Mouse (Mus musculus): Measurements from ENCODE around the gene Specc1l.

DNA sequence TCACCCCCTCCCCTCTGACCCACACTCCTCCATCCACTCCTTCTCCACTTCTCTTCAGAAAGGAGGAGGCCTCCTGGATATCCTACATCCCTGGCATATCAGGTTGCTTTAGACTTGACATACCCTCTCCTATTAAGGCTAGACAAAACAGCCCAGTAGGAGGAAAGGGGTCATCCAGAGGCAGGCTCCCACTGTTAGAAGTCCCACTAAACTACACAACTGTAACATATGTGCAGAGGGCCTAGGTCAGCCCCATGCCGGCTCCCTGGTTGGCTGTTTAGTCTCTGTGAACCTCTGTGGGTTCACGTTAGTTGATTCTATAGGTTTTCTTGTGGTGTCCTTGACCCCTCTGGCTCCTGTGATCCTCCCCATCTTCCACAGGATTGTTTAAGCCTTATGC is 23.9 kb downstream of the Specc1l start:
- no peak for TF ChIP-seq GATA1 (IDR thresholded peaks at IDR 0.05; ENCODE audit: low read length)
- TF ChIP-seq TAL1 (IDR thresholded peaks at IDR 0.05; ENCODE audit: low read length) = no peak

Data from erythroblast, embryonic 14.5 days (primary cell).